Mouse (Mus musculus) neutrophil, adult 5-6 weeks (primary cell): ENCODE results near the gene Pygb. TPM values are rescaled to one million over a fixed set of nuclear protein-coding genes. Genes with fewer than 3 reads are reported as not detected.

ENCODE experiments used
- ATAC-seq: fragments of 151-379, 151-347 bp; 2 replicates; pipeline ENCODE4 v1.8.0; 2017; ENCODE audit warnings: mild to moderate bottlenecking, moderate TSS enrichment; ENCODE audit not compliant: insufficient number of reproducible peaks, poor library complexity, low FRiP score, severe bottlenecking; ENCODE audit errors: extremely low read depth
- total RNA-seq: library from RNA; stranded (forward); fragments of 200-1000 nt; gene quantifications from 2 replicates; pipeline ENCODE4 v1.2.3, GENCODE M21; 2017

Pygb gene
- total RNA-seq: 31.7 and 41.9 TPM in 2 replicates

DNA sequence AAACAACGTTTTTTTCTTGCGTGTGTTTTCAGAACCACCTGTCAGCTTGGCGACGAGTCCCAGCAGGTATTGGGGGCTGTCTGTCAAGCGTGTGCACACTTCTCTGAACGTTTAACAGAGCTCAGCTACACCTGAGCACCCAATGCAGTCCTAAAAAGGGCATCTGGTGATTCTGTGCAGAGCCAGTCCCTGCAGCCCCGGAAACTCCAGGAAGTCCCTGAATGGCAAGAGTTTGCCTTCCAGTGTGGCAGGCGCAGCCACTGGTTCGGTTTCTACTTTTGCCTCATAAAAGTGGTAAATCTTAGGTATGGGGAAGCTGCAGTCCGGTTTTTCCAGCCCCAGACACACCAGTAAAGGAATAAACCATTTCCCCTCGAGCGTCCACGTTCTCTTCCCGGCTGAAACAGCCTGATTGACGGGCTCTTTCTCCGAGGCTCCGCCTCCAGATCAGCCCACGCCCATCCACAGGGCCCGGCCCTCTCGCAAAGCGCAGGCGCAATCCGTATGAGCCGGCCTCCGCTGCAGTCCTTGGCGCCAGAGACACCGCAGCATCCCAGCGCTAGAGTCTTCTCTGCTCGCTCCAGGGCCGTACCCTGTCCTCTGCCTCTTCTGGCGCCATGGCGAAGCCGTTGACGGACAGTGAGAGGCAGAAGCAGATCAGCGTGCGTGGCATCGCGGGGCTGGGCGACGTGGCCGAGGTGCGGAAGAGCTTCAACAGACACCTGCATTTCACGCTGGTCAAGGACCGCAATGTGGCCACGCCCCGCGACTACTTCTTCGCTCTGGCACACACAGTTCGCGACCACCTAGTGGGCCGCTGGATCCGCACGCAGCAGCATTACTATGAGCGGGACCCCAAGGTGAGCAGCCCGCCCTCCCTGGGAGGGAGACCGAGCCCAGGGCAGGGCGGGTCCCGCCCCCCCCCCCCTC is at the start of gene Pygb:
TSS of gene Pygb (plus strand) at position 485 of the 930 bp plus-strand sequence.
- peak; percentile 92 for ATAC-seq

DNA sequence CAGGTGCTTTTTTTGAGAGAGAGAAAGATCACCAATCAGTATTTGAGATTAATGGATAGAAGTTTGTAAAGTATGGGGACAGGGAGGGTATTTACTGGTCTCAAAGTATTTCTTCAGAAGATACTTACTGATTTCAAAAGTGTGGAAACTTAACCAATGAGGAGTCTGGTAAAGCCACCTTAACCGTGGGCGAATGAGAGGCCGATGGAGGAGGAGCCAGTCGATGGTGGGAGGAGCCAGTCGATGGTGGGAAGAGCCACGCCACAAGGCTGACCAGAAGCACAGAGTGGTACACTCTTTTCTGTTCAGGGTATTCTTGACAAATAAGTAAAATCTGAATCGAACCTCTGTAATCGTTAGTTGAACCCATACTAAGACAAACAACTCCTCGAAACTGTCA is 48.7 kb upstream of the Pygb start:
- ATAC-seq: no peak

- no peak for ATAC-seq
Measured at GRCm38 (mm10) chr2:150740145-150740841, 46.2 kb upstream of the Pygb start.

DNA sequence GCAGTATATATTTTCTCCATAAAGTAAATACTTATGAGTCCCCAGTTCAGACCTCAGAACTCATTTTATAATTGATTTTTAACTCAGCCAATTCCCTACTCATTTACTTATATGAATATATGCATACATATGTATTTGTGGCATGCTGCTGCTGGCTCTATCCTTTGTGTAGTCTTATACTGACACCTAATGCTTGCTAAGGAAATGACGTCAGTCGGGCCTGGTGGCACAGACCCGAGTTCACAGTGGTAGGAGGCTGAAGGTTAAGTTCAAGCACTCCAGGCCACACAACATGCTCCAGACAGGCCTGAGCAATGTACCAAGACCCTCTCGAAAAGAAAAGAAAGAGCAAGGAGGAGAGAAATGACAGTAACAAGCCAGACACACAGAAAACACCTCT is 45.1 kb upstream of the Pygb start:
- 0 out of 2 replicates have a peak, but pooled peaks have one; percentile 23 for ATAC-seq

- no peak for ATAC-seq
Measured at GRCm38 (mm10) chr2:150745016-150745415, 41.5 kb upstream of the Pygb start.

GRCm38 (mm10) chr2:150748854-150749253 is 37.7 kb upstream of the Pygb start, which contains the start of gene Entpd6:
Entpd6 (plus strand) TSS chr2:150749042.
- peak; percentile 90 for ATAC-seq

GRCm38 (mm10) chr2:150749283-150749682 is 37.3 kb upstream of the Pygb start:
- ATAC-seq: 0 out of 2 replicates have a peak, but pooled peaks have one; percentile 3

DNA sequence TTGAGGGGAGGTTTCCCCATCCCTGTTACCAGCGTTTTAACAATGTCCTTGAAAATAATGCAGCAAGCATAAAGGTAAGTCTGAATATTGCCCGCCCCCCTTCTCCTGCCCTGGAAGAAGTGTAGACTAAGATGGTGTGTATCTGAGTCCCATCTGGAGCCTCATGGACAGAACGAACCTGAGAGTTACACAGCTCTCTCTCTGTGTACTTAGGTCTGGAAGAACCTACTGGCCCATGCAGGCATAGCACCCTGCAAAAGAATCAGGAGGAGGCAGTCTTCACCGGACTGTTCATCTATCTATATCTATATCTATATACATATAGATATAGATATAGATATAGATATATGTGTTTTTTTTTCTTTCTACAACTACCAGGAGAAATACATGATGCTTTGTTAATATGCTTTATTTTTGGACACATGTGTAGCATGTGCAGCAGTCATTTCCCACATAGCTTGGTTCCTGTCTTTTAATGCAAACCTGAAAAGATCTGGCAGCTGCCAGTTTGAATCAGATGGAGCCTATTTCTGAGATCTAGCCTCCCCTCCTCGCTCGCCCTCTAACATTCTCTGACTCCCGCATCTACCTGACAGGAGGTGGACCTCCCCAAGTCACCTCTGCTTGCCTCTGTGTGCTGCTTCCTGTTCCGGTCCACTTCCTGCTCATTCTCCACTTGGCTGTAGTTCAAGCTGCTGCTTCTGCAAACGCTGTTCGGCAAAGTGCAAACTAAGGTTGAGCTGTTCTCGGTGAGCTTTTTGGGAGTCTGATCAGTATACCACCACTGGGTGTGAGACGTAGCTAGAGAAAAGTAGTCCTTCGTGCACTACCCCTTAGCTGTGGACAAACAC is 36.2 kb upstream of the Pygb start:
- ATAC-seq: peak; percentile 50

GRCm38 (mm10) chr2:150755016-150755415 is 31.5 kb upstream of the Pygb start:
- ATAC-seq: no peak

DNA sequence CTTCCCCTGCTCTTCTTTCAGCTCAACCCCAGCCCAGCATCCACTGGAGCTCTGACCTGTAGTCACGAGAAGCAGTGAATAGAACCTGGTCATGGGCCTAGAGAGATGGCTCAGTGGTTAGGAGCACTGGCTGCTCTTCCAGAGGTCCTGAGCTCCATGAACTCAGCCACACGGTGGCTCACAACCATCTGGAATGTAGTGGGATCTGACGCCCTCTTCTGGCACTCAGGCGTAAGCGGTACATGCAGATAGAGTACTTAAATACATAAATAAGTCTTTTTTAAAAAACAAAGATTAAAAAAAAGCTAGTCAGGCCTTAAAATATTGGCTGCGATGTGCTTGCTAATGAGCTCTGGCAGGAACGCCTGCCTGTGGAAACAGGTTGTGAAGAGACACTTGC is 25.1 kb upstream of the Pygb start:
- no peak for ATAC-seq

GRCm38 (mm10) chr2:150765619-150766018 is 20.9 kb upstream of the Pygb start:
- no peak for ATAC-seq

DNA sequence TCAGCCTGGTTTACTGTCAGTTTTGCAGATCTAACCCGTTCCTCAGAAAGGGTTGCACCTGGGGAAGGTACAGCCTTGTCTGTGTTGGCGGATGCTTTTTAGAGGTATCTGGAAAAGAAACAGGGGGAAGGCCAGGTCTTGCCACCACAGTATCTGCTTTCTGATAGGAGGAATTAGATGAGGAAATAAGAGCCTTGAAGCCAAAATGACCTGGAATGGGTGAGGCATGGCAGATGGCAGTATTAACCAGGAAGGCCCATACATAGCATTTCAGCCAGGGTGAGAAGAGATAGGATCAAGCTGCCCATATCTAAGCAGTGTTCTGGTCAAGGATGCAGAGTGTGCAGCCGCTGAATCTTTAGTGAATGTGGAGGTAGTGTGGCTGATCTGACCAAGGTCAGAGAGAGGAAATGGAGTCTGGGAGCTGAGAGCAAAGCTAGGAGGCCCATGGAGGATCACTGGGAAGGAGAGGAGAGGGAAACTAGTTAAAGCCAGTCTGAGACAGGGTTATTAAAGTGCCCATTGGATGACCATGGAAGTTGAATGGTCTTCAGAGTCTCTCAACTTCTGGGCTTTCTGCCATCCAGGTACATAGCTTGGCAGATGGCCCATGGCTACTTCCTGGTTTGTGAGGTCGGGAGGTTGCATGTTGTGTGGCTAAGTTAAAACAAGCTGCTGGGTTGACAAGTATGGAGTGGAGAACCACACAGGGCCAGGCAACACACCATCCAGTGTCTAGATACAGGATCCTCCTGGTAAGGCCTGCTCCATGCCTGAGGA is 20.3 kb upstream of the Pygb start:
- no peak for ATAC-seq

DNA sequence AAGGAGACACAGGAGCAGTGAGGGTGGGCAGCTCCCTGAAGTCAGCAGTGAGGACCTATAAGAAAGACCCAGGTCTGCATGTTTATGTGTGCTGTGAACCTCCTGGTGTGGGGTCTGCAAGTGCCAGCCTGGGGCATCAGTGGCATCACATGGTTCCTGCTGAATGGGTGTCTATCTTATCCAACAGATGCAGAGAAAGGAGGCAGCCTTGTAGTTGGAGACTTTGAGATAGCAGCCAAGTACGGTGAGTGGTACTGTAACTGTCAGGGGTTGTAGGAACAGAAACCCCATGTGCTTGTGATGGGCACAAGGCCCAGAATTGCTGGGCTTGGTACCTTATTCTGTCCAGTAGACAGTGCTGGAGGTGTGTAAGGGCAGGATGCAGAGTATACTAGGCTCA is 17.9 kb upstream of the Pygb start:
- no peak for ATAC-seq

- ATAC-seq: no peak
Measured at GRCm38 (mm10) chr2:150770747-150771146, 15.8 kb upstream of the Pygb start.

DNA sequence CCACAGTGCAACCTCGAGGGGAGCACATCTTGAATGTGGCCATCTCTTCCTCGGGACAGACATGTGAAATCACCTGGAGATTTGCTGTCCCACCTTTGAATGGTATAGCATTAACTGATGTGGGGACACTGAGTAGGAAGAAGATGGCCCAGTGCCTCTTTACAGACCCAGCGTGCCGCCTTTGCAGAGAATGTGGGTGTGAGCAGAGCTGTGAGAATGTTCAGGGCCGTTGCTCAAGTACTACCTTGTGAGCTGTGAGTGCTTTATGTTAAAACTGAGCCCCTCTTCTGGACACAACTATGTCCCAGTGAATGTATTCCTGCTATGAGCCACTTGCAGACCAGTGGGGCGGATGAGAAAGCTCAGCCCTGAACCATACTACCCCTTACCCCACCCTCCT is 15.4 kb upstream of the Pygb start:
- no peak for ATAC-seq

DNA sequence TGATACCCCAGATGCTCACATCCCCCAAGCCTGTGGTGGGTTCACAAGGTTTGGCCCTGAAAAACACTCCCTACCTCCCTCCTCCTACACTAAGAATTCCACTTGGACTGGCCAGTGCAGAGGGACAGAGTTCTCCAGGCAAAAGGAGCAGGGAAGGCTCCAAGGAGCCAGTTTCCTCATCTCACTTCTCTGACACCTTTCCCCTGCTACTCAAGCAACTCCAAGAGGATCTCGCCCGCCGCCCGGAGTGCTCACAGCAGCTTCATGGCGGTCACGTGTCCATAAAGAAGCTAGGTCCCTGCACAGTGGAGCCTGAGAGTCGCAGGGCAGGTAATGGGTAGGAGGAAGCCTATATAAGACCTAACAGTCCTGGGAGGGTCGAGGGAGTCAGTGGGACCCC is 14.5 kb upstream of the Pygb start:
- no peak for ATAC-seq

- no peak for ATAC-seq
Measured at GRCm38 (mm10) chr2:150772466-150773119, 13.9 kb upstream of the Pygb start.

DNA sequence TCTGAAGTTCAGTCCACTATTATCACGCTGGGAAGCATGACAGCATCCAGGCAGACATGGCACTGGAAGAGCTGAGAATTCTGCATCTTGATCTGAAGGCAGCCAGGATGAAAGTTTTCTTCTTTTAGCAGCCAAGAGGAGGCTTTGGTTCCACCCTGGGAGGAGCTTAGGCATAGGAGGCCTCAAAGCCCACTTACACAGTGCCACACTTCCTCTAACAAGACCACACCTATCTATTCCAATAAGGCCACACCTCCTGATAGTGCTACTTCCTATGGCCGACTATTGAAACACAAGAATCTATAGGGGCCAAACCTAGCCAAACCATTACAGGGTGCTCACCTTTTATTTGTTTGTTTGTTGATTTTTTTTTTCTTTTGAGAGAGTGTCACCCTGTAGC is 3.7 kb upstream of the Pygb start:
- no peak for ATAC-seq
